Mouse (Mus musculus): ENCODE data around the gene Neu1. TPM values are rescaled to one million over a fixed set of nuclear protein-coding genes. Genes with fewer than 3 reads are reported as not detected.

Gene Neu1
- polyA plus RNA-seq, 1 experiment, result 41.3 TPM

DNA sequence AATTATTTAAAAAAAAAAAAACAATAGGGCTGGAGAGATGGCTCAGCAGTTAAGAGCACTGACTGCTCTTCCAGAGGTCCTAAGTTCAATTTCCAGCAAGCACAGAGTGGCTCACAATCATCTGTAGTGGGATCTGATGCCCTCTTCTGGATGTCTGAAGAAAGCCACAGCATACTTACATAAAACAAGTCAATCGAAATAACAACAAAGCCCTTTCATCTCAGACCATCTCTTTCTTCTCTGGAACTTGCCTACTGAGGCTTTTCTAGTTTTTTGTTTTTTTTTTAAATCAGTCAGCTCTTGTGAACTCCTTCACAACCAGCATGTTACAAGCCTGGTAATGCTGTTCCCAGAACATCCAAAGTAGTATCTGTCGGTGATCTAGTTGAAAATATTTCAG, 49.6 kb downstream of the Neu1 start:
- Histone ChIP-seq H3K9me3 (no peaks in the 10 kb centered on the region), H3K4me1 (peaks cover 36% of the 10 kb centered on the region), H3K36me3 (replicated peaks; ENCODE audit: low read length) (peaks cover 13% of the 10 kb centered on the region), H3K27me3 (replicated peaks) (peaks cover 4% of the 10 kb centered on the region), H3K4me3 (replicated peaks) (peak overlapping the region; percentile 97)
- TF ChIP-seq GATA1 (IDR thresholded peaks at IDR 0.05; ENCODE audit: borderline replicate concordance, low read length) (no peak), FLI1 (IDR thresholded peaks at IDR 0.05; ENCODE audit: low read length) (no peak)

DNA sequence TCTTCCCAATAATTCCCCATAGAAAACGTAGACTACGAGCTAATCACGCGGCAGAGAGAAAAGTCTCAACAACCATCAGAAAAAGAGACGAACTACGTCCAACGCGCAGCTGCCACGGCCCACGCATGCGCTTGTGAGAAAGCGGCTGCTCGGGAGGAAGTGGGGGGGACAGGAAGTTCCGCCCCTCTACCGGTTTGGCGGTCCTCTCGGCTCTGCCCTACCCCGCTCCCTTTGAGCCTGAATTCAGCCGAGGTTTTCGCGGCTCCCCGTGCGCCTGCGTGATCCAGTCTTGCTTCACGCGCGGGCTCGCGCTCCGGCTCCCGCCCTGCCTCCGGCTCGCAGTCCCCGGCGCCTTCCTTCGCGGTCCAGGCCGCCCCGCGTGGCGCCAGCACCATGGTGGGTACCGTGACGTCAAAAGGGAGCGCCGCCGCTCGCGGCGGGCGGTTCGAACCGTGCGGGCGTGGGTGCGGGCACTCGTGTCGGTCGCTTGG, 50.7 kb downstream of the Neu1 start, which contains the start of gene Lsm2:
Lsm2 (plus strand) TSS at position 173 of the 491 bp plus-strand sequence.
- peaks cover 23% of the 10 kb centered on the region for H3K36me3 ChIP-seq (replicated peaks; ENCODE audit: low read length)
- H3K27me3 ChIP-seq (replicated peaks), result peaks cover 4% of the 10 kb centered on the region
- H3K4me1 ChIP-seq, result peaks cover 30% of the 10 kb centered on the region
- H3K9me3 ChIP-seq, result no peaks in the 10 kb centered on the region
- peak within 1 kb of the TSS; percentile 97 for H3K4me3 ChIP-seq (replicated peaks)
- peak; percentile 73 for TF ChIP-seq FLI1 (IDR thresholded peaks at IDR 0.05; ENCODE audit: low read length)
- no peak for TF ChIP-seq GATA1 (IDR thresholded peaks at IDR 0.05; ENCODE audit: borderline replicate concordance, low read length)

DNA sequence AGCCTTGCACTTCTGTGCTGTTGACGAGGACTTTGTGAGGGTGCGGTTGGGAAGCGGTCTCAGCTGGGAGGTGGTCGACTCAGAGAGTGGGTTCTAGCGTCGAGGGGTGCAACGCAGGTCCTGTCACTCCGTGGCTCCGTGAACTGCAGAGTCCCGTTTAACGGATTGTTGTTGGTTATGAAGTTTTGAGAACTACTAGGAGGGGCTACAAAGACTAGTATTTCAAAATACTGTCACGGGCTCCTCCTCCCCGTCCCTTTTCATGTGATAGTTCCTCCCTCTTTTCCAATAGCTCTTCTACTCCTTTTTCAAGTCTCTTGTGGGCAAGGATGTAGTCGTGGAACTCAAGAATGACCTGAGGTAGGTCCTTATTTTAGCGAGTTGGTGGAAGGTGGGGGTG, 51.3 kb downstream of the Neu1 start:
- Histone ChIP-seq H3K4me1 (peaks cover 30% of the 10 kb centered on the region), H3K27me3 (replicated peaks) (peaks cover 3% of the 10 kb centered on the region), H3K36me3 (replicated peaks; ENCODE audit: low read length) (peaks cover 26% of the 10 kb centered on the region), H3K9me3 (no peaks in the 10 kb centered on the region), H3K4me3 (replicated peaks) (peak overlapping the region; percentile 97)
- TF ChIP-seq FLI1 (IDR thresholded peaks at IDR 0.05; ENCODE audit: low read length) (no peak), GATA1 (IDR thresholded peaks at IDR 0.05; ENCODE audit: borderline replicate concordance, low read length) (no peak)

DNA sequence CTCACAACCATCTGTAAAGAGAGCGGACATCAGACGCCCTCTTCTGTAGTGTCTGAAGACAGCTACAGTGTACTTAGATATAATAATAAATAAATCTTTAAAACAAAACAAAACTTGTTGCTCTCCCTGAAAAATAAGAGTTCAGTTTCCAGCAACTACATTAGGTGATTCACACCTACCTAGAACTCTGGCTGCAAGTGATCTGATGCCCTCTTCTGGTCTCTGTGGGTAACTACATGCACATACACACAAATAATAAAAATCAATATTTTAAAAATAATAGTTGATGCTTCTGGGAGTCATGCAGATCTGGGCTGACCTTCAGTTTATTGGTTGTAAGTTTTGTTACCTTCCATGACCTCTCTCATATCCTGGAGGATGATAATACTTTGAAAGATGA, 53.2 kb downstream of the Neu1 start:
- Histone ChIP-seq H3K27me3 (replicated peaks) (no peaks in the 10 kb centered on the region), H3K4me1 (peaks cover 30% of the 10 kb centered on the region), H3K36me3 (replicated peaks; ENCODE audit: low read length) (peaks cover 34% of the 10 kb centered on the region), H3K9me3 (no peaks in the 10 kb centered on the region), H3K4me3 (replicated peaks) (no peak overlapping the region)
- no peak for TF ChIP-seq FLI1 (IDR thresholded peaks at IDR 0.05; ENCODE audit: low read length)
- TF ChIP-seq GATA1 (IDR thresholded peaks at IDR 0.05; ENCODE audit: borderline replicate concordance, low read length), result no peak

Other genes with a start within 250 kb of the Neu1 start
- gene C4b, start 187.4 kb upstream of the Neu1 start, polyA plus RNA-seq (2012; ENCODE audit: insufficient read depth, low replicate concordance), result 0.06 TPM in 1 of 2 replicates, not detected in the other
- gene Cyp21a1, start 126.7 kb upstream of the Neu1 start, polyA plus RNA-seq (2012; ENCODE audit: insufficient read depth, low replicate concordance), result not detected in 2 replicates
- gene Stk19, start 94.3 kb upstream of the Neu1 start, polyA plus RNA-seq (2012; ENCODE audit: insufficient read depth, low replicate concordance), result 44.3 and 85.0 TPM in 2 replicates
- 61.9 and 137 TPM in 2 replicates for gene Dxo, start 94.2 kb upstream of the Neu1 start, polyA plus RNA-seq (2012; ENCODE audit: insufficient read depth, low replicate concordance)
- 25.1 and 27.6 TPM in 2 replicates for gene Skiv2l, start 81.0 kb upstream of the Neu1 start, polyA plus RNA-seq (2012; ENCODE audit: insufficient read depth, low replicate concordance)
- 67.5 and 220 TPM in 2 replicates for gene Nelfe, start 80.9 kb upstream of the Neu1 start, polyA plus RNA-seq (2012; ENCODE audit: insufficient read depth, low replicate concordance)
- gene Cfb, start 68.7 kb upstream of the Neu1 start, polyA plus RNA-seq (2012; ENCODE audit: insufficient read depth, low replicate concordance), result 0.54 TPM in 1 of 2 replicates, not detected in the other
- 6.7 and 15.4 TPM in 2 replicates for gene Zbtb12, start 51.8 kb upstream of the Neu1 start, polyA plus RNA-seq (2012; ENCODE audit: insufficient read depth, low replicate concordance)
- gene Gm20547, start 49.2 kb upstream of the Neu1 start, polyA plus RNA-seq (2012; ENCODE audit: insufficient read depth, low replicate concordance), result not detected in 2 replicates
- 3.0 and 6.0 TPM in 2 replicates for gene C2, start 33.0 kb upstream of the Neu1 start, polyA plus RNA-seq (2012; ENCODE audit: insufficient read depth, low replicate concordance)
- 356 and 543 TPM in 2 replicates for gene Ehmt2, start 32.8 kb upstream of the Neu1 start, polyA plus RNA-seq (2012; ENCODE audit: insufficient read depth, low replicate concordance)
- gene Slc44a4, start 16.8 kb upstream of the Neu1 start, polyA plus RNA-seq (2012; ENCODE audit: insufficient read depth, low replicate concordance), result not detected in 2 replicates
- gene Hspa1b, start 28.0 kb downstream of the Neu1 start, polyA plus RNA-seq (2012; ENCODE audit: insufficient read depth, low replicate concordance), result 4.5 and 7.2 TPM in 2 replicates
- gene Gm20481, start 38.7 kb downstream of the Neu1 start, polyA plus RNA-seq (2012; ENCODE audit: insufficient read depth, low replicate concordance), result not detected in 2 replicates
- 1.5 and 2.0 TPM in 2 replicates for gene Hspa1a, start 40.9 kb downstream of the Neu1 start, polyA plus RNA-seq (2012; ENCODE audit: insufficient read depth, low replicate concordance)
- not detected in 2 replicates for gene Hspa1l, start 41.5 kb downstream of the Neu1 start, polyA plus RNA-seq (2012; ENCODE audit: insufficient read depth, low replicate concordance)
- gene Lsm2, start 50.6 kb downstream of the Neu1 start, polyA plus RNA-seq (2012; ENCODE audit: insufficient read depth, low replicate concordance), result 64.3 and 95.0 TPM in 2 replicates
- 188 and 650 TPM in 2 replicates for gene Vars, start 69.7 kb downstream of the Neu1 start, polyA plus RNA-seq (2012; ENCODE audit: insufficient read depth, low replicate concordance)
- 0.38 and 0.40 TPM in 2 replicates for gene Vwa7, start 85.3 kb downstream of the Neu1 start, polyA plus RNA-seq (2012; ENCODE audit: insufficient read depth, low replicate concordance)
- 4.1 and 5.4 TPM in 2 replicates for gene Sapcd1, start 96.8 kb downstream of the Neu1 start, polyA plus RNA-seq (2012; ENCODE audit: insufficient read depth, low replicate concordance)
- 10.5 and 10.9 TPM in 2 replicates for gene Msh5, start 115.5 kb downstream of the Neu1 start, polyA plus RNA-seq (2012; ENCODE audit: insufficient read depth, low replicate concordance)
- 244 and 373 TPM in 2 replicates for gene Clic1, start 118.7 kb downstream of the Neu1 start, polyA plus RNA-seq (2012; ENCODE audit: insufficient read depth, low replicate concordance)
- 30.5 and 36.5 TPM in 2 replicates for gene Ddah2, start 127.8 kb downstream of the Neu1 start, polyA plus RNA-seq (2012; ENCODE audit: insufficient read depth, low replicate concordance)
- 14.8 and 15.5 TPM in 2 replicates for gene Ly6g6c, start 134.1 kb downstream of the Neu1 start, polyA plus RNA-seq (2012; ENCODE audit: insufficient read depth, low replicate concordance)
- 53.5 and 66.3 TPM in 2 replicates for gene Mpig6b, start 134.9 kb downstream of the Neu1 start, polyA plus RNA-seq (2012; ENCODE audit: insufficient read depth, low replicate concordance)
- not detected in 2 replicates for gene Ly6g6e, start 145.6 kb downstream of the Neu1 start, polyA plus RNA-seq (2012; ENCODE audit: insufficient read depth, low replicate concordance)
- gene Ly6g6d, start 146.8 kb downstream of the Neu1 start, polyA plus RNA-seq (2012; ENCODE audit: insufficient read depth, low replicate concordance), result 79.9 and 106 TPM in 2 replicates
- 517 and 745 TPM in 2 replicates for gene Ly6g6f, start 154.4 kb downstream of the Neu1 start, polyA plus RNA-seq (2012; ENCODE audit: insufficient read depth, low replicate concordance)
- gene Abhd16a, start 158.0 kb downstream of the Neu1 start, polyA plus RNA-seq (2012; ENCODE audit: insufficient read depth, low replicate concordance), result 211 and 290 TPM in 2 replicates
- not detected in 2 replicates for gene Ly6g5c, start 177.0 kb downstream of the Neu1 start, polyA plus RNA-seq (2012; ENCODE audit: insufficient read depth, low replicate concordance)
- gene Ly6g5b, start 184.2 kb downstream of the Neu1 start, polyA plus RNA-seq (2012; ENCODE audit: insufficient read depth, low replicate concordance), result 0.23 TPM in 1 of 2 replicates, not detected in the other
- 46.5 and 57.4 TPM in 2 replicates for gene Gpank1, start 190.2 kb downstream of the Neu1 start, polyA plus RNA-seq (2012; ENCODE audit: insufficient read depth, low replicate concordance)
- 75.6 and 82.2 TPM in 2 replicates for gene Csnk2b, start 190.8 kb downstream of the Neu1 start, polyA plus RNA-seq (2012; ENCODE audit: insufficient read depth, low replicate concordance)
- gene D17H6S53E, start 195.1 kb downstream of the Neu1 start, polyA plus RNA-seq (2012; ENCODE audit: insufficient read depth, low replicate concordance), result 3.2 and 6.1 TPM in 2 replicates
- not detected in 2 replicates for gene Apom, start 200.8 kb downstream of the Neu1 start, polyA plus RNA-seq (2012; ENCODE audit: insufficient read depth, low replicate concordance)
- 613 and 1,584 TPM in 2 replicates for gene Bag6, start 203.9 kb downstream of the Neu1 start, polyA plus RNA-seq (2012; ENCODE audit: insufficient read depth, low replicate concordance)
- 1,080 and 3,273 TPM in 2 replicates for gene Prrc2a, start 233.6 kb downstream of the Neu1 start, polyA plus RNA-seq (2012; ENCODE audit: insufficient read depth, low replicate concordance)
- gene Aif1, start 244.8 kb downstream of the Neu1 start, polyA plus RNA-seq (2012; ENCODE audit: insufficient read depth, low replicate concordance), result 2.5 and 22.3 TPM in 2 replicates